Mouse (Mus musculus) R1 (cell line): ENCODE results near the gene F8.
"Not testable (repeated sequence)": the region's sequence is repeated elsewhere in the genome, so short reads cannot be mapped to it uniquely, and the experiment has no call there.

Experiments
- DNase-seq: peaks from one replicate; pipeline ENCODE4 v3.0.0-alpha.2; 2018; ENCODE audit warnings: low read depth, low spot score

F8 gene

DNA sequence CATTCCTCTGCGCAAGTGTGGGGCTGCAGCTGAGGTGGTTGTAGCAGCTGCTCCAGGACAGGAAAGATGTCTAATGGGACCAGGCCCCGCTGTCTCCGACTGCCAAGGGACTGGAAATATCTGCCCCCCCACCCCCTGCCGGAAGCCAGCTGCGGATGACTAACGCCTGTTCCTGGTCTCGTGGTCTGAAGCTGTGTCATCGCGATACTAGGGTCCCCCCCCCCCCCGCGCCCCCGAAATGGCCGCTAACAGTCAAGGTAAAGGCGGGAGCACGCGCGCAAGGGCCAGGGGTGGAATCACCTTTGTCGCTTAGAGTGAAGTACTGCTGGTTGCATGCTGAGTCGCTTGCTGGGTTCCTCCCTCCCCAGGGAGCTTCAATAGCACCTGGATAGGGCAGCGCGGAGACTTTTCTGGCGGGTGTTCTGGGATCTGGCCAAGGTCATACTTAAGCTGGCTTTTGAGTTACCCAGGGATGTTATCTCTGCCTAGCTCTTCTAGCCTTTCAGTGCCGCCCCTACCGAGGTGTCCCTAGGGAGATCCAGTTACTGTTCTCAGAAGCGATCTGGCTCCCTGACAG is at the start of gene F8, which contains the start of gene Fundc2:
F8 (minus strand) TSS at position 421 of the 577 bp plus-strand sequence.
Fundc2 (plus strand) TSS at position 205 of the 577 bp plus-strand sequence.
- DNase-seq: peak; percentile 81

DNA sequence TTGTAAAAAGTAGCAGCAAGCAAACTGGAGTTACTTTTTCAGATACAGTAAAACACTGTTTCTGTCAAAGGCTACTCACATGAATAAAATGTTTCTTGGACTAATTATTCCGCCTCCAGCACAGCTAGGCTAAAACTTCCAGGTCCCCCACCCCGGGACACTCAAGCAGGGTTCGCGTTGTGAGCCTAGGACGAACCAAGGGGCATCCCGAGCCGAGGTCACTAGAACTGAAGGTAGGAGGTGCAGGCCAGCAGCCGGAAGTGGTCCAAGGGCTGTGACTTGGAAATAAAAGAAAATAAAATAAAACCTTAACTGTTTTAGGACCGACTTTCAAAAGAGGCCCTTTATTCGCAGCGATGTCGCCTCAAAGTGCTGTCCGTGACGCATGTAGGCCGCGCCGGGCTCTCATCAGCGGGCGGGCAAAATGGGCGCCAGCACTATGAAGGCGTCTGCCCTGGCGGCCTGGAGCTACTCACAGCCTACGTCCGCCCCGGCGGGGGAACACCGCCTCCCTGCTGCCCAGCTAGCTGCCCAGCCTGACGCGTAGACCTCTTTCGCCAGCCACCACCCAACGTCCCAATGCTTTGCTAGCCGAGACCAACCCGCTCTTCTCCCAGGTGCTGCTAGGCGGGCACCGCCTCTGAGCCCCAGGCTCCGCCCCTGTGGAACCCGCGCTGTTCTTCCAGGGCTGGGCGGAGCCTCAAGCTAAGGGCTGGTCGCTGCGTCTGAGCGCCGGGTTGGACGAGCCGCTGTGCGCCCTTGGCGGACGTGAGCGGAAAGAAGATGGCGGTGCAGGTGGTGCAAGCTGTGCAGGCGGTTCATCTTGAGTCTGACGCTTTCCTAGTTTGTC is 33.7 kb upstream of the F8 start, which contains the start of the genes Cmc4, Mtcp1 and Brcc3:
Cmc4 (minus strand) TSS at position 649 of the 850 bp plus-strand sequence.
Mtcp1 (minus strand) TSS at position 653 of the 850 bp plus-strand sequence.
Brcc3 (plus strand) TSS at position 693 of the 850 bp plus-strand sequence.
- DNase-seq: peak; percentile 88

DNA sequence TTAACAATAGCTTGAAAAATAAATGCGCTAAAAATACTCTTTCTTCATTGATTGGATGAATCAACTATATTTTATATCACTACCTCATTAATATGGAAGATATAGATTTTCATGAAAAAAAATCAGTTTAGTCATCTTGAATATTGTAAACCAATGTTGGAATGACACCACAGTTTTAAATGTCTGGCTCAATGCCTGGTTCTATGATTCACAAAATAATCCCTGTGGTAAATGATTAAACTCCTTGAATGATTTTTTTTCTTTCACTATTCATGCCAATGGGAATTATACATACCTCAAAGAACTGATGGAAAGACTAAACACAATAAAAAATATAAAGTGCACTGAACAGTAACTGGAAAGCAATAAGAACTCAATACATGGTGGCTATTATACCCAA is 27.3 kb upstream of the F8 start:
- DNase-seq: no peak

DNA sequence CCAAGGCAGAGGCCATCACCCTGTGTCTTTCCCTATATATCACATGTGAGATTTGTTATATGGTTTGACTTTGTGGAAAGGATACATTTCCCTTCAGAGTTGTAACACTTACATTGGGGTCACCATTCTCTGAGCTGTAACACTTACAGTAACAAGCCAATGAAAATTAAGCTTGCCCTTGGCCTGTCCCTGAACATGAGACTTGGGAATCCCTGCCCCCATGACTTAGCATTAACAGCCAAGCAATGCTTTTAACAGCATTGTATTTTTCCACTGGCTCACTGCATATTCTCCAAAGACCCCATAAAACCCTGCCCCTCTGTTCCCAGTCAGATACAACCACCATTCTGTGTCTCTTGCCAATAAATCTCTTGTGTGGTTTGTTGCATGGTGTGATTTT is 20.9 kb upstream of the F8 start:
- DNase-seq: no peak

DNA sequence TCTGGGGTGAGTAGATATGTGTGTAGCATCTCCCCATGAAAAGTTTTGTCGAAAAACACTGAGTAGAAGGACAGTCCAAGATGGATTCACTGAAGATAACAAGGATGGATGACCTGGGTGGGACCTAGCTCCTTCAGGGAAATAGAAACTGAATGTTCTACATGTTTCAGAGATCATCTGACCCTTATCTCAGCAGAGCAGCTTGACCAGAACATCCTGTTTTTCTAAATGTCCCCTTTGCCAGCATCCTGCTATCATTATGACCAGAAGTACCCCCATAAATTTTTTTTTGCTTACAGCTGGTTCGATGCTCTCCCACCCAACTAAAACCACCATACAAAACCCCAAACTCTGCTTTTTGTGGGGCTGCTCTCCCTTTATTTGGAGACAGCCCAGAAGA is 20.3 kb upstream of the F8 start:
- DNase-seq: no peak

DNA sequence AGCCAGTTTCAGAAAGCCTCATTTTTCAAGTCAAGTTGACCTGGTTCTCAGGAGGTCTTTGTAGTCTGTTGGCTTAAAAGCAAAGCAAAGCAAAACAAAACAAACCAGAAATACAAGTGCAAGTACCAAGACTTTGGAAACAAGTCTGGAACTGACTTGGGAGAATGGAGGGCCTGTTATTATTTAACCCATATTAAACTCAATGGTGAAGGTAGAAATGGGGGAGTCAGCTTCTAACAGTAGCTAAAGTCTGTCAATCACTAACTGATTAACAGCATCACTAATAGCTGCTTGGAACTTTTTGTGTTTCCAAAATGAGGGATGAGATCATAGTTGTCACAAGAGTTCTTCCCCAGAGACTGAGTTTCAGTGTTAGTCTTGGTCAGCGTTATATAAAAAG is 17.1 kb upstream of the F8 start:
- DNase-seq: no peak

DNA sequence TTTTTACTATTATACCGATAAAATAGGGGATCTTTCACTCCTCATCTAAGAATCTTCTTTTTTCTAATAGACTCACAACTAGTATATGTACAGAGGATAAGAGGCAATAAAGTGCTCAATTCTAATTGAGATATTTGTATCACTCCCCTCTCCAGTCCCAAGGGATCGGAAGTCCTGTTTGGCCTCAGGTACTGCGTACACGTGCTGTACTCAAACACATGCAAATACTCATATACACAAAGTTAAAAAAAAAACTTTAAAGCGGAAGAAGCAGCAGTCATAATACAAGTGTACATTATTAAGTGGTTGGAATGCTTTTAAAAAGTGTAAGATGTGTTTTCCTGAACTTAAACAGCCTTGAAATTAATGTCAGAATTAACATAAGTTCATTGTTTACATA is 716 bp downstream of the F8 start:
- DNase-seq: peak; percentile 0

DNA sequence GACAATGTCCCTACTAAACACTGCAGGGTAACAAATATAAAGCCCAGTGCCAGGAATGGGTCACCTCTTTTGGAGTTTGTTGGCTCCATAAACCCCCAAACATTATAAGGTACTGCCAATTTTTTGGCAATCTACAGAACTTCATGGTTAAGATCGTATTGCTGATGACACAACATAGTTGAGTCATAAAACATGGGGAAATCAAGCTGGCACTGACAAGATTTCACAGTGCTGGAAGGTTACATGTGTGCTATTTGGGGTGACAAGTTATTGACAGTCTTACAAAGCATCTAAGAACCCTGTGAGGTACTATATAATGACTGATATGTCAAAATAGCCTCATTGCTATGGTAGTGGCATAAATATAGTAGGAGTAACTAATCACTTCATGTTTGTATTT is 1.2 kb downstream of the F8 start:
- DNase-seq: no peak

DNA sequence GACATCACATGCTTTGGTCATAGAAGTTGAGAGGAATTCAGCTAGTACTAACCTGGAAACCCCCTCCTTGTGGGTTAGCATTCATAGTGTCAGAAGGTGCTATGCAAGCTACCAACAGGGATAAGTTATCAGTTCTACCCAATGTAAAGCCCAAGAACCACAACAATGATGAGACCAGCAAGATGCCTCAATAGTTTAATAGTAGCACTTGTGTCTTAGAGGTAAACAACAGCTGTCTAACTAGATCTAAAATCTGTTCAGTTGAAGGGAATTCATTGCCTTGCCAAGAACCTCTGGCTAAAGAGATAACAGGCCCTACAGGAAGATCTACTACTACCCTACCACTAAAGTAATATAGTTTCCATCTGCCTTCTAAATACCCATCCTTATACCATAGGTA is 5.6 kb downstream of the F8 start:
- DNase-seq: no peak

DNA sequence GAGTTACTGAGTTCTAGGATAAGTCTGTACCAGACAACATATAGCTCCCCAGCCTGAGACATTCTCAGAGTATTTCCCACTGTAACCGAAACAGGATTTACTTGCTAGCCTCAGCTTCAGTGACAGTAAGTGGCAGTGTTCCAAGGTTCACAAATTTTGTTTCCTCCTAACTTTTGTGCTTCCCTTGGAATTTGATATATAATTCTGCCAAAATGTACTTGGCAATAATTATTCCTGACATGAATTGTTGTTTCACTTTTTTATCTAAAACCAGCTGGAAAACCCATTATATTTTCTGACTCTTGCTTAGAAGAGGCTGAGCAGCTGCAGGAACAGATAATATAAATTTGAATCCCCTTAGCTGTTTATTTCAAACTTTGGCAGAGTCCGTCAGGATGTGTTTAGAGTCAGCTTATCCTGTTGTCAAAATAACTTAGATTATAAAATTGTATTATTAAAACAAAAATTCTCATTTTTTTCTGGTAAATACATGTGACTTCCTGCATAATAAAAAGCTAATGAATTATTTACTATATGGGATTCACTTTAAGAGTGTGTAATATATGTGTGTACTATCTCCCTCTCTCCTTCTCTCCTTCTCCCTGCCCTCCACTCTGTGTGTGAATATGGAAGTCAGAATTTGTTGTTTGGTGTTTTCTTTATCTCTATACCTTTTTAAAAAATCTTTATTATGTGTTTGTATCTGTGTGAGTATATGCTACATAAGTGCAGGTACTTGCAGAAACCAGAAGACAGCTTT is 9.6 kb downstream of the F8 start:
- DNase-seq: no peak

DNA sequence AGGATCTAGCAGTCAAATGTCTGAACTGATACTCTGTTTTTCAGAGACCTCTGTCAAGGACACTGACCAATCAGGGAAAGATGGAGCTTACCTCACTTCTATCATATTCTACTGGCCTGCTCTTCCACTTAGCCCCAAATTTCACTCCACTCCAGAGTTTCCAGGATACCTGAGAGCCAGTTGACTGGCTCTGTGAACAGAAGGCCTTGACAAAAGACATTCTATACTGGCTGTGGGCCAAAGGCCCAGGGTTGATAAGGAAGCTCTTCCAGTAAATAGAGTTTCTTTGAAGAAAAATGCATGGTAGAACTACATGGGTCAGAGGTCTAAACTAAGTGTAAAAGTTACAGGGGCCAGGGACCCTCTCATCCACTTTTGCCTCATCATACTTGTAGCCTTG is 12.2 kb downstream of the F8 start:
- DNase-seq: no peak

DNA sequence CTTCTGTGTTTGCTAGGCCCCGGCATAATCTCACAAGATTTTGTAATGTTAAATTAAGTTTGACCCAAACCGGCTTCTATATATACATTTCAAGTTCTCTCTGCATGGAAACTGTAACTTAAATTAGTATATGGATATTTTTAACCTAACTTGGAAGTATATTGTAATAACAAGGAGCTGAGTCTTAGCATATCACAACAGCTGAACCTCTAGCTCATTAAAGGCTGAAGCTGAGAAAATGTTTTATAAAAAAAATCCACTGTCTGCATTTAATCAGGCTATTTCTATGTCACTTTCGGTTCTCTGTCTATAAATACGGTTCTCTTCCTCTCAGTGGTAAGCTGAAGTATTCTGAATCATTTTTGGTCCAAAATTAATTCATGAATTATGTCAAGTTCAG is 58.9 kb downstream of the F8 start:
- DNase-seq: no peak

DNA sequence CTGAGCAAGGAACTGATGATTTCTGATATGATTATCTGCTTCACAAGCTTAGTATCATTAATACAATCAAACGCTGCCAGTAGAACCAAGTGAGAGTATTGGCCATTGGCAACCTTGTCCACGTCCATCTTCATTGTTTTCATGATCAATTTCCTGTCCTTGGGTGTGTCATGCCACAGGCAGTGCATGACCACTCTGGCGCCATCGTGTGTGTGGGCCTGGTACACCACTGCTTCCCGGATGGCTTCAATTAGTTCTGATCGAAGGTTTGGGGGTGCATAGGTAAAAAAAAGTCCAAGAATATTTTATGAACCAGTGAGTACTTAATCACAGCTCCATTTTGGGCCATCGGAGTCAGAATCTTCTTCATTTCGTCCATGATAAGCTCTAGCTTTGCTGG is 110.7 kb downstream of the F8 start:
- peak; percentile 1 for DNase-seq

DNA sequence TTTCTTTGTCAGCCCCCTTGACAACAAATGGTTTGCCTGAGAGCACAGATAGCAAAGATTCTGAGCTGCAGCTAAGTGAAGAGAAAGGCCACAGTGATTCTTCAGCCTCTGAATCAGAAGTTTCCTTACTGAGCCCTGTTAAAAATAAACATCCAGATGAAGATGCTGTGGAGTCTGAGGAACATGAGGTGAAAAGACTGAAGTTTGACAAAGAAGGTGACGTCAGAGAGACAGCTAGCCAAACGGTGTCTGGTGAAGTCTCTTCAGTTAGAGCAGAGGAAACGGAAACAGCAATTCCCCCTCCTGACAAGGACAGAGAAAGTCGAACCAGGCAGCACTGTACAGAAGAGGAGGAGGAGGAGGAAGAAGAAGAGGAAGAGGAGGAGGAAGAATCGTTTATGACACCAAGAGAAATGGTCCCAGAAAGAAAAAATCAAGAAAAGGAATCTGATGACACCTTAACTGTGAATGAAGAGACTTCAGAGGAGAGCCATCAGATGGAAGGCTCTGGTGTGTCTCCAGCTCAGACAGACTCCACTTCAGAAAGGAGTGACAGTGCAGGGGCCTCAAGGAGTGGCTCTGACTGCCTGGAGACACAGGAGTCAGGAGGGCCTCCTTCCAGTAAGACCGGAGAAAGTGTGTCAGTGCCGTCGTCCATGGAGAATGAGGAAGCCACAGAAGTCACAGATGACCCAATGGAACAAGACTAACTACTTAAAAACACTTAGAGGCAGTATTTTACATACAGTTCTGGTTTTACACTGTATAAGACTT is 148.6 kb downstream of the F8 start:
- DNase-seq: not testable (repeated sequence)

DNA sequence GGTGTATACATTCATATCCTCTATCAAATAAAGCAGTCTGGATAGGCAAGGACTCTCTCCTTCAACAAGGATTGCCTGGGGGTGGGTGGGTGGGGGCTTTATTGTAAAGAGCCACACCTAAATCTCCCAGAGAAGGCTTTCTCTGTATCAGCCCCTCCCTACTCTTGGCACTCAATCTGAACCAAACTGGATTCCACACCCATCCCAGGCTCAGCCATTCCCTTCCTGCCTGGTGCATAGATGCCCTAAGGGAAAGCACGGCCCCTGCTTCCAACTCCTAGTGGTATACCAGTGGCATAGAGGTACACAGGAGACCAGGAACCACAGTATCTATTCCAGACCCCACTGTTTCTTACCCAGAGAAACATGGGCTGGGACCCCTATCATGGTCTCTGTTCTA is 151.0 kb downstream of the F8 start:
- peak; percentile 44 for DNase-seq

DNA sequence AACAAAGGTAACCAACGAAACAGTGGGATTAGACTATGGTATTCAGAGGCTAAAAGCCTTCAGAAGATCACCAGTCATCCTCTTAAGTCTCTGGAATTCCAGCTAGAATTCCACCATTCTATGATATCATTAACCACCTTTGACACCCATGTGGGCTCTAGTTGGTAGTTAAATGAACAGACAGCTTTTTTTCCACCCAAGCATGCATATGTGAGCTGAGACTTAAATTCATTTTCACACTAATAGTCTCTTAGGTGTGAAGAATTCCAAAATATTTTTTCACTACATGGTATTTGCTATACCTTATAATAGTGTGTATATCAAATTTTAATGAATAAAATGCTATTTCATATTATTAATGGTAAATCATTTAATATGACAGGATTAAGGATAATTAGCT is 218.7 kb downstream of the F8 start, which contains the start of gene Smim9:
Smim9 (minus strand) TSS at position 101 of the 400 bp plus-strand sequence.
- DNase-seq: no peak

DNA sequence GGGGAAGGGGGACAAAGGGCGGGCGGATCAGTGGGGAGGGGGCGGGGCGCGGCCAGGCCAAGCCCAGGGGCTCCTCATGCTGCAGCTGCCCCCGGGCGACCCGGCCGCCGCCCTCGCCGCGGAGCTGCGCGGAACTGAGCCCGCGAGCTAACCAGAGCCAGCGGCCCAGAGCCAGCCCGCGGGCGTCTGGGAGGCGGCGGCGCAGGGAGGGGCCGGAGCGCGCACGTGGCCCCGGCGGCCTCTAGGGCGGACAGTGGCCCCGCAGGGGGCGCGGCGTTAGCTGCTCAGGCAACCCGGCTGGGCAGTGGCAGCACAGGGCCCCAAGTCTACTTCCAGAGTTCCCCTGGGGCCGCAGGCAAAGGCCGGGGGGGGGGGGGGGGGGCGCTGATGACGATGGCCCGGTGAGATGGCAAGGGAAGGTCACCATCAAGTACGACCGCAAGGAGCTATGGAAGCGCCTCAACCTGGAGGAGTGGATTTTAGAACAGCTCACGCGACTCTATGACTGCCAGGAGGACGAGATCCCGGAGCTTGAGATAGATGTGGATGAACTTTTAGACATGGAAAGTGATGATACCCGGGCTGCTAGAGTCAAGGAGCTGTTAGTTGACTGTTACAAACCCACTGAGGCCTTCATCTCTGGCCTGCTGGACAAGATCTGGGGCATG is 226.7 kb downstream of the F8 start:
- DNase-seq: peak; percentile 50

DNA sequence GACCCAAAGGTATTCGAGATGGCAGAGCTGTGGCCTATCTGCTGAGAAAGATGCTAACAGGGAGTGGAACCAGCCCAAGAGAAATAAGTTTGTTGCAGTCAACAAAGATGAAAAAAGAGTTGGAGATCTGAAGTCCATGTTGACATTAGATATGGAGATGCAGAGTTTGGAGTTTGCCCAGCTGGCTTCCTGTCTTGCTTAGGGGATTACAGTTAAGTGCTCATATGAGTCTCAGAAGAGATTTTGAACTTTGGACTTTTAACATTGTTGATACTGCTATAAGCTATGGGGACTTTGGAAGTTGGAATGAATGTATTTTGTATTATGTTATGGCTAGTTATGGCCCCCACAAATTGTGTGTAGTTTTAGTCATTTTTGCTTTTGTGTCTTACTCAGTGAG is 230.2 kb downstream of the F8 start:
- DNase-seq: no peak

DNA sequence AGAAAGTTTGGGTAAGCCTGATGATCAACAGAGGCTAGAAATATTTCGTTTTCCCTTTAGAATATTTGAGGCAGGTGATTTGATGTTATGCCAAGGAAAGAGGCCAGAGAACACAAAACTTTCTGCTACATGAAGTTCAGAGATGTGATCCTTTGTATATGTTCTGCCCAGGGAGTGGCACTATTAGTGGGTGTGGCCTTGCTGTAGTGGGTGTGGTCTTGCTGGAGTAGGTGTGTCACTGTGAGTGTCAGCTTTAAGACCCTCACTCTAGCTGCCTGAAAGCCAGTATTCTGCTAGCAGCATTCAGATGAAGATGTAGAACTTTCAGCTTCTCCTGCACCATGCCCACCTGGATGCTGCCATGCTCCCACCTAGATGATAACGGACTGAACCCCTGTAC is 232.1 kb downstream of the F8 start:
- no peak for DNase-seq

DNA sequence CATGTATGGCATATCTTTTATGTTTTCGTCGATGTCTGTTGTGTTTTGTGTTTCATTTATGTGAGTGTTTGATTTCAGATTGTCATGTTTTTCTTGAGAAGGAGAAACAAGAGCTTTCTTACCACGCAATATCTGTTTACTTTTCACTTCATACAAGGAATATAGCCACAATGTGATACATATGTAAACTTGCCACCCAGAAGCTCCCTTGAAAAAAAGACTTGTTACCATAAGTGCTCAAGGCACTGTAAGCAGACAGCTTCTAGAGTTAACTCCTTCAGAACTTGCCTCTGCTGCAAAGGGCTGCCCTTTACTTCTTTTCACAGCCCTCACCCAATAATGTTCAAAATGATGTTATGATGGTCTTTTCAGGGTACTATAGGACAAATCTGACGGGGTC is 234.0 kb downstream of the F8 start:
- DNase-seq: no peak

DNA sequence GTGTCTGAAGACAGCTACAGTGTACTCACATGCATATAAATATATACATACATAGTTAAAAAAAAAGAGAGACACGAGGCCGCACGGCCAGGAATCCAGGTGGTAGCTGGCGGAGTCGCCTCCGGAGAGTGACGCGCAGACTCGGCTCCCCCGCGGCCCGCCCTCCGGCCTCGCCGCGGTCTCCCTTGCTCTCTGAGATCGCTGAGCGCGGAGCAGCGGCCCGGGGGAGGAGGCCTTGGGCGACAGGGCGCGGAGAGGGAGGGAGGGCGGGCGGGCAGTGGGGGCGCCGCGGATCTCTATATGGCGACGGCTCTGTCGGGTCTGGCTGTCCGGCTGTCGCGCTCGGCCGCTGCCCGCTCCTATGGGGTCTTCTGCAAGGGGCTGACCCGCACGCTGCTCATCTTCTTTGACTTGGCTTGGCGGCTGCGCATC is 239.3 kb downstream of the F8 start:
- DNase-seq: peak; percentile 24
